Mouse (Mus musculus): ENCODE data around the gene Ankrd9.

DNA sequence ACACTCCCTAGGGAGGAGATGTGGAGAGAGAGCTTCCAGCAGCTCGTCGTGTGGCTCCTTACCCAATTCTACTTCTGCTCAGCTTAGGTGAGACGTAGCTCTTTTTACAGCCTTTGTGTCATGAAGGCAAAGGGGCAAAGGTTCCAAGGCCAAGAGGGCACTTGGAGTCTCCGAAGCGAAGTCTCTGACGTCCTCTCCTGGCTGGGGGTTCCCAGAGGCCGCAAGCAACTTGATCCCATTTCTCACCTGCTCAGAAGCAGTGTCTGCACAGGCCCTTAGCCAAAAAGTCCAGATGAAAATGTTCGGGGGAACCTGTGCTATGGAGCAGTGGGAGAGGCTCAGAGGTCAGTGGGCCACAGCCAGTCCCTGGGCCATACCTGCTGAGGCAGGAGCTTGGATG, 4.2 kb upstream of the Ankrd9 start:
- TF ChIP-seq POLR2A (IDR thresholded peaks at IDR 0.05; ENCODE audit: low read depth, low read length) (no peak), CTCF (IDR thresholded peaks at IDR 0.05; ENCODE audit: extremely low read depth, insufficient read length, insufficient replicate concordance, low read depth, low read length) (no peak)

Measured in small intestine, adult 2 months (tissue).